Mouse (Mus musculus) forebrain, embryonic 14.5 days (tissue): ENCODE measurements around the gene Slc25a30. TPM values are rescaled to one million over a fixed set of nuclear protein-coding genes. Genes with fewer than 3 reads are reported as not detected.

ENCODE experiments used
- ATAC-seq: fragments of 200-750 bp; cut with Nextera tagmentation; 2 replicates; pipeline ENCODE4 v1.8.0; 2017; ENCODE audit warnings: mild to moderate bottlenecking, moderate library complexity
- DNase-seq: peaks from one replicate; pipeline ENCODE4 v3.0.0-alpha.2; 2015; ENCODE audit warnings: low spot score
- H3K27ac ChIP-seq: fragments of 300-500 bp; sonication (generic); 2 replicates; pipeline ENCODE4 v1.5.1; 2014; ENCODE audit warnings: low read depth, mild to moderate bottlenecking, control low read depth, low read length, moderate library complexity
- H3K27me3 ChIP-seq: fragments of 300-500 bp; sonication (generic); replicated peaks from 2 replicates; pipeline ENCODE4 v1.6.1; 2014; ENCODE audit warnings: low read length, control low read depth, mixed read lengths; ENCODE audit not compliant: control insufficient read depth, insufficient read depth
- H3K36me3 ChIP-seq: fragments of 300-500 bp; sonication (generic); 2 replicates; pipeline ENCODE4 v1.6.1; 2014; ENCODE audit warnings: low read length, control low read depth; ENCODE audit not compliant: control insufficient read depth, insufficient read depth
- H3K4me1 ChIP-seq: fragments of 300-500 bp; sonication (generic); 2 replicates; pipeline ENCODE4 v1.6.1; 2014; ENCODE audit warnings: antibody characterized with exemption, low read length, control low read depth; ENCODE audit not compliant: control insufficient read depth, insufficient read depth
- H3K4me2 ChIP-seq: fragments of 300-500 bp; sonication (generic); 2 replicates; pipeline ENCODE4 v1.6.1; 2014; ENCODE audit warnings: mild to moderate bottlenecking, control low read depth, low read length
- H3K4me3 ChIP-seq: fragments of 300-500 bp; sonication (generic); 2 replicates; pipeline ENCODE4 v1.5.1; 2014; ENCODE audit warnings: low read depth, low read length, control low read depth
- H3K9ac ChIP-seq: fragments of 300-500 bp; sonication (generic); 2 replicates; pipeline ENCODE4 v1.6.1; 2014; ENCODE audit warnings: mild to moderate bottlenecking, low read length, control low read depth, moderate library complexity
- H3K9me3 ChIP-seq: fragments of 300-500 bp; sonication (generic); replicated peaks from 2 replicates; pipeline ENCODE4 v1.6.1; 2016; ENCODE audit warnings: low read length, control low read depth, mixed read lengths; ENCODE audit not compliant: control insufficient read depth
- WGBS: fragments of 180-500 bp; shearing (Covaris S2); extraction: QIAGEN DNeasy Blood & Tissue Kit; methylation state at CpG from one replicate; pipeline ENCODE4 v1.1.7; 2014; 5-methylcytosine and 5-hydroxymethylcytosine counted together
- polyA plus RNA-seq: library from polyadenylated mRNA; unstranded; fragments of >200 nt; fragmentation: Nextera tagmentation; extraction: Ambion mirVana; gene quantifications from 2 replicates; pipeline ENCODE4 v1.2.1, GENCODE M21; 2014

Slc25a30 gene
- polyA plus RNA-seq, 1 experiment from 2014 or later, result 11.6 TPM

- no peaks in the 10 kb centered on the region for H3K9me3 ChIP-seq
- H3K27ac ChIP-seq, result no peak overlapping the region
- no peaks in the 10 kb centered on the region for H3K4me1 ChIP-seq
- H3K27me3 ChIP-seq, result no peaks in the 10 kb centered on the region
- H3K9ac ChIP-seq, result no peak overlapping the region
- DNase-seq (no peak), ATAC-seq (no peak)
- H3K36me3 ChIP-seq, result peaks cover 76% of the 10 kb centered on the region
- 92% methylated on average over 5 of the region's 5 CpGs for WGBS
- no peak overlapping the region for H3K4me3 ChIP-seq
- no peak overlapping the region for H3K4me2 ChIP-seq
These were observed 66.7 kb downstream of the Slc25a30 start for GRCm38 (mm10) chr14:75720121-75720520.

GRCm38 (mm10) chr14:75716410-75716809 lies 70.4 kb downstream of the Slc25a30 start:
- ATAC-seq, result no peak
- no peak overlapping the region for H3K27ac ChIP-seq
- H3K27me3 ChIP-seq, result no peaks in the 10 kb centered on the region
- H3K9ac ChIP-seq, result no peak overlapping the region
- peaks cover 87% of the 10 kb centered on the region for H3K36me3 ChIP-seq
- no peak for DNase-seq
- no peak overlapping the region for H3K4me2 ChIP-seq
- no peak overlapping the region for H3K4me3 ChIP-seq
- 93% methylated on average over 4 of the region's 4 CpGs for WGBS
- no peaks in the 10 kb centered on the region for H3K9me3 ChIP-seq
- H3K4me1 ChIP-seq, result no peaks in the 10 kb centered on the region

DNA sequence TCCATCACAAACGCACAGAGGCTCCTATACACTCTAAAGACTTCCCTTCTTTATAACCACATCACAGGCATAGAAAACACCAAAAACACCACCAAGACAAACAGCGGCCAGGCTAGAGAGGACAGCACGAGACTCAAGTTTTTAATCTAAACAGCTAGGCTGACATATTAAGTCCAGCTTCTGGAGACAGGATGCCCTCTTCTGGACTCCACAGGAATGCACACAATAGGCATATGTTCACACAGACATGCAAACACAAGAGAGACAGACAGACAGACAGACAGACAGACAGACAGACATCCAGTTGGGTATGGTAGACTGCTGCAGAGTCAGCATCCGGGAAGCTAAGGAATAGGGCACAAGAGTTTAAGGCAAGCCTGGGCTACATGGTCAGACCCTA lies 73.2 kb downstream of the Slc25a30 start:
- no peak overlapping the region for H3K9ac ChIP-seq
- no peak overlapping the region for H3K4me3 ChIP-seq
- H3K4me1 ChIP-seq, result no peaks in the 10 kb centered on the region
- H3K4me2 ChIP-seq, result no peak overlapping the region
- 69% methylated on average over 4 of the region's 4 CpGs for WGBS
- H3K9me3 ChIP-seq, result no peaks in the 10 kb centered on the region
- H3K27me3 ChIP-seq, result no peaks in the 10 kb centered on the region
- DNase-seq (peak; percentile 62), ATAC-seq (no peak)
- H3K36me3 ChIP-seq, result peaks cover 80% of the 10 kb centered on the region
- no peak overlapping the region for H3K27ac ChIP-seq

GRCm38 (mm10) chr14:75712687-75713086 lies 74.2 kb downstream of the Slc25a30 start:
- no peak overlapping the region for H3K4me3 ChIP-seq
- H3K9me3 ChIP-seq, result no peaks in the 10 kb centered on the region
- WGBS, result 85% methylated on average over 5 of the region's 5 CpGs
- no peak for ATAC-seq
- H3K9ac ChIP-seq, result no peak overlapping the region
- H3K27ac ChIP-seq, result no peak overlapping the region
- H3K27me3 ChIP-seq, result no peaks in the 10 kb centered on the region
- no peak overlapping the region for H3K4me2 ChIP-seq
- no peaks in the 10 kb centered on the region for H3K4me1 ChIP-seq
- H3K36me3 ChIP-seq, result peaks cover 73% of the 10 kb centered on the region
- DNase-seq, result peak; percentile 22

- H3K27me3 ChIP-seq, result no peaks in the 10 kb centered on the region
- no peak overlapping the region for H3K27ac ChIP-seq
- ATAC-seq, result no peak
- peaks cover 72% of the 10 kb centered on the region for H3K36me3 ChIP-seq
- no peak overlapping the region for H3K9ac ChIP-seq
- DNase-seq, result no peak
- 97% methylated on average over 3 of the region's 3 CpGs for WGBS
- no peak overlapping the region for H3K4me2 ChIP-seq
- no peaks in the 10 kb centered on the region for H3K9me3 ChIP-seq
- H3K4me1 ChIP-seq, result no peaks in the 10 kb centered on the region
- no peak overlapping the region for H3K4me3 ChIP-seq
These were observed 75.1 kb downstream of the Slc25a30 start for GRCm38 (mm10) chr14:75711731-75712130.

Other genes with a start within 250 kb of the Slc25a30 start
- gene Spert, start 193.9 kb downstream of the Slc25a30 start, polyA plus RNA-seq, result not detected in 2 replicates
- gene Erich6b, start 144.8 kb downstream of the Slc25a30 start, polyA plus RNA-seq, result not detected in 2 replicates
- 22.5 and 23.4 TPM in 2 replicates for gene Cog3, start 32.5 kb downstream of the Slc25a30 start, polyA plus RNA-seq
- 979 and 1,156 TPM in 2 replicates for gene Tpt1, start 58.1 kb upstream of the Slc25a30 start, polyA plus RNA-seq
- gene Kctd4, start 168.0 kb upstream of the Slc25a30 start, polyA plus RNA-seq, result 7.7 and 9.5 TPM in 2 replicates
- 58.2 and 58.3 TPM in 2 replicates for gene Gtf2f2, start 223.8 kb upstream of the Slc25a30 start, polyA plus RNA-seq